ENCODE assay signal across 11 mouse cellular contexts in the genomic region with DNA sequence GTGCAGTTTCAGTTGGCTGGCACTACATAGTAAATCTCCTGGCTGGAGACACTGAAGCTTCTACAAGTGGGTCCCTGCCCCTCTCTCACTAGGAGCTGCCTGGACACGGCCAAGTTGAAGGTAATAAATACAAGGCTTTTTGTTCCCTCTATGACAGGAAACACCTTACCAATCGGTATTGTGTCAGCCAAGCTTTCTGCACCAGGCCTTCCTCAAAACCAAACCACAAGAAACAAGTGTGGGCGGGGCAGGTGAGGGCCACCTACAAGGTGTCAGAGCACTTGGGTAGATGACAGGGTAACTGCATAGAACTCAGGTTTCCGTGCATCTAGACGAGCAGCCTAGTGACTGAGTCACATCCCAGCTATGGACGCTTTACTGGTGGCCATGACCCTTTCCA. TPM values are rescaled to one million over a fixed set of nuclear protein-coding genes. Genes with fewer than 3 reads are reported as not detected.
DNase-seq lines count a peak whose midpoint lies in the region; ATAC-seq and TF ChIP-seq lines count a peak whose summit lies in the region.
"Had no signal": no experiment of that assay in that cellular context is flagged by ENCODE, and none has a peak within 500 bp of the region (broad histone marks: within the 10 kb centered on the region; RNA-seq: fewer than 3 reads in every experiment).

No protein-coding gene starts in this region.

- no peaks in the 10 kb centered on the region for H3K79me2 ChIP-seq in CH12.LX (replicated peaks; ENCODE audit: control insufficient read depth, extremely low read depth, insufficient read depth, poor library complexity, severe bottlenecking)

- H3K9ac ChIP-seq in limb, embryonic 15.5 days: no peak overlapping the region
- H3K9ac ChIP-seq in CH12.LX (ENCODE audit: insufficient read depth, low read depth): no peak overlapping the region

- peak; percentile 50; the same call in 1 of the 2 replicates for TF ChIP-seq EP300 in CH12.LX (IDR thresholded peaks at IDR 0.05; ENCODE audit: low read length)

- ATAC-seq in limb, embryonic 15.5 days (ENCODE audit: insufficient number of reproducible peaks, low FRiP score, low TSS enrichment, low read depth): no peak

- H3K27me3 ChIP-seq in limb, embryonic 15.5 days: no peaks in the 10 kb centered on the region
- no peaks in the 10 kb centered on the region for H3K27me3 ChIP-seq in limb, embryonic 10.5 days (ENCODE audit: low read depth, poor library complexity, severe bottlenecking)
- no peaks in the 10 kb centered on the region for H3K27me3 ChIP-seq in CH12.LX (replicated peaks)

- TF ChIP-seq POLR2A in CH12.LX (IDR thresholded peaks at IDR 0.05; ENCODE audit: low read depth, low read length): no peak

- no peak for TF ChIP-seq CTCF in CH12.LX (conservative IDR thresholded peaks at IDR 0.05 in 1 of 2, IDR thresholded peaks at IDR 0.05 in 1 of 2; ENCODE audit: low read depth in 2 of 2, low read length in 2 of 2)

- peaks cover 64% of the 10 kb centered on the region for H3K36me3 ChIP-seq in limb, embryonic 15.5 days
- peaks cover 70% of the 10 kb centered on the region for H3K36me3 ChIP-seq in limb, embryonic 10.5 days
- peaks cover 49 to 65% of the 10 kb centered on the region in 2 experiments for H3K36me3 ChIP-seq in CH12.LX (replicated peaks in 1 of 2; ENCODE audit: control insufficient read depth in 1 of 2, insufficient read depth in 1 of 2, low read length in 1 of 2)

- dilution Hi-C loops in CH12.LX (cut with MboI; ENCODE audit: extremely low pct_ligation_motif_present, extremely low pct_unique_long_range_greater_than_20kb, low sequenced_read_pairs): no loop called here

- peaks cover 41% of the 10 kb centered on the region for H3K4me1 ChIP-seq in limb, embryonic 15.5 days
- peaks cover 43% of the 10 kb centered on the region for H3K4me1 ChIP-seq in limb, embryonic 10.5 days
- peaks cover 36 to 60% of the 10 kb centered on the region in 2 experiments for H3K4me1 ChIP-seq in CH12.LX (ENCODE audit: control insufficient read depth in 1 of 2, insufficient read depth in 2 of 2)

- H3K4me3 ChIP-seq in limb, embryonic 15.5 days: no peak overlapping the region
- no peak overlapping the region for H3K4me3 ChIP-seq in limb, embryonic 10.5 days
- H3K4me3 ChIP-seq in CH12.LX (replicated peaks in 1 of 3; ENCODE audit: low read depth in 2 of 3, low read length in 2 of 3, poor library complexity in 1 of 3): no peak overlapping the region
- H3K4me3 ChIP-seq: erythroblast, embryonic 14.5 days had no signal

- no peaks in the 10 kb centered on the region for H3K9me3 ChIP-seq in limb, embryonic 15.5 days
- no peaks in the 10 kb centered on the region for H3K9me3 ChIP-seq in limb, embryonic 10.5 days (replicated peaks)
- H3K9me3 ChIP-seq in CH12.LX (replicated peaks; ENCODE audit: low read length): peaks cover 12% of the 10 kb centered on the region
- H3K9me3 ChIP-seq: G1E had no signal

- WGBS in limb, embryonic 15.5 days: 78% methylated on average over 6 of the region's 6 CpGs
- 92% methylated on average over 6 of the region's 6 CpGs for WGBS in limb, embryonic 10.5 days

- DNase-seq in limb, embryonic 10.5 days (ENCODE audit: low spot score): no peak
- DNase-seq in CH12.LX (ENCODE audit: extremely low read depth): peak; percentile 73
- DNase-seq in lung, postnatal 36 days: peak; percentile 82
- peak; percentile 53 to 83 for DNase-seq in thymus, adult 18-20 months
- DNase-seq in frontal cortex, adult 2 months (ENCODE audit: extremely low spot score in 1 of 2, low spot score in 1 of 2): no peak
- DNase-seq in frontal cortex, postnatal 10 days (ENCODE audit: low spot score in 2 of 2): no peak
- no peak for DNase-seq in layer of hippocampus, postnatal 25 days (ENCODE audit: extremely low spot score in 1 of 2, low spot score in 1 of 2)
- DNase-seq: adrenal gland, adult 8-10 months had no signal

- in situ Hi-C loops in CH12.LX (cut with MboI; ENCODE audit: low pct_ligation_motif_present, low pct_unique_long_range_greater_than_20kb, low sequenced_read_pairs): no loop called here

- H3K4me2 ChIP-seq in limb, embryonic 15.5 days: no peak overlapping the region
- no peak overlapping the region for H3K4me2 ChIP-seq in CH12.LX (ENCODE audit: insufficient read depth, low read depth, poor library complexity, severe bottlenecking)

- peak overlapping the region; percentile 17; the same call in 1 of the 2 replicates for H3K27ac ChIP-seq in limb, embryonic 15.5 days
- H3K27ac ChIP-seq in limb, embryonic 10.5 days: no peak overlapping the region
- peak overlapping the region; percentile 27 for H3K27ac ChIP-seq in CH12.LX (ENCODE audit: insufficient read depth, low read depth)

- no peak for TF ChIP-seq RAD21 in CH12.LX (IDR thresholded peaks at IDR 0.05; ENCODE audit: low read depth, low read length)

TF ChIP-seq in CH12.LX, 34 proteins besides CTCF, POLR2A, EP300 and RAD21:
- peak; percentile 67 for TF ChIP-seq TCF12 (IDR thresholded peaks at IDR 0.05; ENCODE audit: low read depth, low read length)
- no peak for TF ChIP-seq KAT2A (IDR thresholded peaks at IDR 0.05; ENCODE audit: insufficient replicate concordance, low read length)
- TF ChIP-seq ELF1 (IDR thresholded peaks at IDR 0.05; ENCODE audit: low read depth, low read length): no peak
- TF ChIP-seq ETS1 (conservative IDR thresholded peaks at IDR 0.05; ENCODE audit: low read depth, low read length): 0 out of 2 replicates have a peak, but pooled peaks have one; percentile 6
- TF ChIP-seq E2F4 (IDR thresholded peaks at IDR 0.05; ENCODE audit: insufficient replicate concordance, low read depth, low read length): 0 out of 2 replicates have a peak, but pooled peaks have one; percentile 0
TF ChIP-seq in CH12.LX: peak in this region for 3.

RNA-seq across cellular contexts. Expression of a gene that starts 7.4 kb away (rescaled TPM):
- 12.3 and 13.1 TPM in 2 replicates for polyA plus RNA-seq in limb, embryonic 15.5 days (2015; fragmentation: Nextera tagmentation; extraction: Ambion mirVana)
- 1.5 and 1.7 TPM in 2 replicates for polyA plus RNA-seq in limb, embryonic 10.5 days (2016; fragmentation: Nextera tagmentation; extraction: Ambion mirVana)
- total RNA-seq in CH12.LX (2012; rRNA removed): 225 and 342 TPM in 2 replicates
- total RNA-seq in CH12.LX (2014; rRNA removed): 263 and 287 TPM in 2 replicates
- polyA plus RNA-seq in CH12.LX (2012; ENCODE audit: insufficient read length, low read depth): 299 and 302 TPM in 2 replicates
- 6.6 and 8.6 TPM in 2 replicates for polyA plus RNA-seq in frontal cortex, adult 2 months (2012; rRNA removed)
- 1 to 10 TPM; 5.5 to 7.8 TPM for total RNA-seq in layer of hippocampus, postnatal 25 days (2021)

RNA-seq across cellular contexts. Expression of a gene that starts 53.0 kb away (rescaled TPM):
- 7.6 and 8.4 TPM in 2 replicates for polyA plus RNA-seq in limb, embryonic 15.5 days (2015; fragmentation: Nextera tagmentation; extraction: Ambion mirVana)
- 5.3 and 7.3 TPM in 2 replicates for polyA plus RNA-seq in limb, embryonic 10.5 days (2016; fragmentation: Nextera tagmentation; extraction: Ambion mirVana)
- total RNA-seq in CH12.LX (2012; rRNA removed) (4.4 and 4.7 TPM in 2 replicates), CH12.LX (2014; rRNA removed) (1.9 and 3.0 TPM in 2 replicates)
- polyA plus RNA-seq in CH12.LX (2012; ENCODE audit: insufficient read length, low read depth): 6.8 and 9.7 TPM in 2 replicates
- polyA plus RNA-seq in frontal cortex, adult 2 months (2012; rRNA removed): 17.2 and 18.8 TPM in 2 replicates
- total RNA-seq in layer of hippocampus, postnatal 25 days (2021): 10 to 100 TPM; 14.8 to 15.4 TPM

Comparison
In these comparisons a context has a peak if more than half of its experiments do, and no peak if none do; other contexts are left out.
1. DNase-seq: peak in CH12.LX (single experiment), lung, postnatal 36 days (single experiment) and thymus, adult 18-20 months (2 of 2); none in limb, embryonic 10.5 days (single experiment), frontal cortex, adult 2 months (0 of 2), frontal cortex, postnatal 10 days (0 of 2) and layer of hippocampus, postnatal 25 days (0 of 2).
2. RNA of a gene that starts 7.4 kb away (polyA plus RNA-seq): 299 to 302 TPM in CH12.LX; 12.3 to 13.1 TPM in limb, embryonic 15.5 days, 6.6 to 8.6 TPM in frontal cortex, adult 2 months and 1.5 to 1.7 TPM in limb, embryonic 10.5 days; every median in the first group is over 10 times any median in the second.